Mouse (Mus musculus) frontal cortex, postnatal 14 days (tissue): ENCODE data around the gene Dlec1.

Experiments used
- DNase-seq, 2 experiments: peaks; one replicate each; pipeline ENCODE4 v3.0.0; 2022; ENCODE audit warnings: low spot score in 2 of 2

The Dlec1 gene

GRCm38 (mm10) chr9:119089437-119089836, 12.8 kb upstream of the Dlec1 start:
- no peak for DNase-seq

- no peak for DNase-seq
Observed at GRCm38 (mm10) chr9:119090462-119090861, 11.8 kb upstream of the Dlec1 start.

GRCm38 (mm10) chr9:119091581-119092310, 10.5 kb upstream of the Dlec1 start:
- no peak for DNase-seq

- no peak for DNase-seq
Observed at GRCm38 (mm10) chr9:119092473-119093418, 9.5 kb upstream of the Dlec1 start.

GRCm38 (mm10) chr9:119093419-119094295, 8.6 kb upstream of the Dlec1 start, which contains the start of gene Plcd1:
Plcd1 (minus strand) TSS chr9:119093502.
- DNase-seq: peak; percentile 77

- DNase-seq: no peak
Observed at GRCm38 (mm10) chr9:119094462-119095109, 7.7 kb upstream of the Dlec1 start.

- DNase-seq: no peak
Observed at GRCm38 (mm10) chr9:119100177-119100898, 1.9 kb upstream of the Dlec1 start.

GRCm38 (mm10) chr9:119102783-119103113, 470 bp downstream of the Dlec1 start:
- DNase-seq: no peak

- DNase-seq: no peak
Observed at GRCm38 (mm10) chr9:119107566-119107965, 5.3 kb downstream of the Dlec1 start.

- DNase-seq: no peak
Observed at GRCm38 (mm10) chr9:119109685-119110353, 7.5 kb downstream of the Dlec1 start.

GRCm38 (mm10) chr9:119110640-119111039, 8.4 kb downstream of the Dlec1 start:
- DNase-seq: no peak

- DNase-seq: no peak
Observed at GRCm38 (mm10) chr9:119114911-119115310, 12.6 kb downstream of the Dlec1 start.

- DNase-seq: no peak
Observed at GRCm38 (mm10) chr9:119119409-119120167, 17.3 kb downstream of the Dlec1 start.

GRCm38 (mm10) chr9:119120168-119120560, 17.9 kb downstream of the Dlec1 start:
- DNase-seq: no peak

- no peak for DNase-seq
Observed at GRCm38 (mm10) chr9:119122596-119123369, 20.5 kb downstream of the Dlec1 start.

- no peak for DNase-seq
Observed at GRCm38 (mm10) chr9:119128436-119129181, 26.3 kb downstream of the Dlec1 start.

- no peak for DNase-seq
Observed at GRCm38 (mm10) chr9:119130692-119131091, 28.4 kb downstream of the Dlec1 start.

GRCm38 (mm10) chr9:119138836-119139235, 36.6 kb downstream of the Dlec1 start:
- DNase-seq: no peak
